Mouse (Mus musculus) bone marrow macrophage, adult 2 months (primary cell): ENCODE measurements at regions not wholly inside any gene's neighbourhood (a gene's known extent, or its start where the extent isn't known, plus 50 kb on each side); places are given as distances from the start of the nearest gene placed in this dataset.

Source experiments
- CTCF ChIP-seq: IDR thresholded peaks from 2 replicates; pipeline ENCODE4 v1.5.1; 2012; ENCODE audit warnings: low read depth, mild to moderate bottlenecking, low read length, moderate library complexity
- POLR2A ChIP-seq: IDR thresholded peaks from 2 replicates; pipeline ENCODE4 v1.6.1; 2012; ENCODE audit warnings: mild to moderate bottlenecking, low read depth, low read length, borderline replicate concordance

DNA sequence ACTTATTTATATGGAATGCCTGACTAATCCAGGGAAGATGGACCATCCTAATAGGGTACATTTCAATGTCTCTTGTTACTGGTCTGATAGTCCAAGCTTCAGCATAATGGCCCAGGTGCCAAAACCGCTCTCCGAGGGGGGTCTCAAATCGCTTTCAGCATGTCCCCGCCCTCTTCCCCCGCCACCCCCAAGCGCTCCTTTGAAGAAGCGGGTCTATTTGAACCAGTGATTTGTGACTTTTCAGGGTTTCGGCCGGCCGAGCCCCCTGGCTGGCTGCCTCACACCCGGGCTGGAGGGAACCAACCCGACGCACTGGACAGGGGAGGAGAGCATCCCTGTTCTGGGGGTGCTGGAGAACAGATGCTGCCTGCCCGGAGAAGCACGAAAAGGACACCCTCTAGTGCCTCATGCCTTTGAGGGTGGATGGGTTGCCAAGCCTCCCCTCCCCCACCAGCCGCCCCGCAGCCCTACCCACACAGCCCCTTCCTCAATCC lies 90.1 kb downstream of the Foxb1 start:
- TF ChIP-seq POLR2A (no peak), CTCF (no peak)
